Mouse (Mus musculus): Measurements from ENCODE around the gene Olfr160. TPM values are rescaled to one million over a fixed set of nuclear protein-coding genes. Genes with fewer than 3 reads are reported as not detected.

The Olfr160 gene
- not detected in 2 replicates for polyA plus RNA-seq (2012)

- no peak for TF ChIP-seq GATA1 (IDR thresholded peaks at IDR 0.05; ENCODE audit: low read length)
Measured at GRCm38 (mm10) chr9:37716150-37716549, at the start of gene Olfr160. Olfr160 (minus strand) TSS chr9:37716250.

GRCm38 (mm10) chr9:37762541-37762940 lies 46.5 kb upstream of the Olfr160 start:
- no peak for TF ChIP-seq GATA1 (IDR thresholded peaks at IDR 0.05; ENCODE audit: low read length)

- no peak for TF ChIP-seq GATA1 (IDR thresholded peaks at IDR 0.05; ENCODE audit: low read length)
Measured at GRCm38 (mm10) chr9:37761728-37762127, 45.7 kb upstream of the Olfr160 start.

- no peak for TF ChIP-seq GATA1 (IDR thresholded peaks at IDR 0.05; ENCODE audit: low read length)
Measured at GRCm38 (mm10) chr9:37752006-37752405, 36.0 kb upstream of the Olfr160 start.

- no peak for TF ChIP-seq GATA1 (IDR thresholded peaks at IDR 0.05; ENCODE audit: low read length)
Measured at GRCm38 (mm10) chr9:37751467-37751866, 35.4 kb upstream of the Olfr160 start.

GRCm38 (mm10) chr9:37750319-37751075 lies 34.4 kb upstream of the Olfr160 start:
- TF ChIP-seq GATA1 (IDR thresholded peaks at IDR 0.05; ENCODE audit: low read length): no peak

- TF ChIP-seq GATA1 (IDR thresholded peaks at IDR 0.05; ENCODE audit: low read length): no peak
Measured at GRCm38 (mm10) chr9:37744806-37745205, 28.8 kb upstream of the Olfr160 start, which contains the start of gene Olfr874. Olfr874 (plus strand) TSS chr9:37745106.

GRCm38 (mm10) chr9:37734310-37734709 lies 18.3 kb upstream of the Olfr160 start:
- no peak for TF ChIP-seq GATA1 (IDR thresholded peaks at IDR 0.05; ENCODE audit: low read length)

GRCm38 (mm10) chr9:37689970-37690686 lies 25.9 kb downstream of the Olfr160 start:
- no peak for TF ChIP-seq GATA1 (IDR thresholded peaks at IDR 0.05; ENCODE audit: low read length)

GRCm38 (mm10) chr9:37687941-37688303 lies 28.1 kb downstream of the Olfr160 start:
- no peak for TF ChIP-seq GATA1 (IDR thresholded peaks at IDR 0.05; ENCODE audit: low read length)

- no peak for TF ChIP-seq GATA1 (IDR thresholded peaks at IDR 0.05; ENCODE audit: low read length)
Measured at GRCm38 (mm10) chr9:37687288-37687940, 28.6 kb downstream of the Olfr160 start.

- TF ChIP-seq GATA1 (IDR thresholded peaks at IDR 0.05; ENCODE audit: low read length): no peak
Measured at GRCm38 (mm10) chr9:37681123-37681522, 34.9 kb downstream of the Olfr160 start.

- no peak for TF ChIP-seq GATA1 (IDR thresholded peaks at IDR 0.05; ENCODE audit: low read length)
Measured at GRCm38 (mm10) chr9:37675287-37675686, 40.8 kb downstream of the Olfr160 start.

- TF ChIP-seq GATA1 (IDR thresholded peaks at IDR 0.05; ENCODE audit: low read length): no peak
Measured at GRCm38 (mm10) chr9:37670261-37670660, 45.8 kb downstream of the Olfr160 start.

- TF ChIP-seq GATA1 (IDR thresholded peaks at IDR 0.05; ENCODE audit: low read length): no peak
Measured at GRCm38 (mm10) chr9:37669678-37670077, 46.4 kb downstream of the Olfr160 start.

GRCm38 (mm10) chr9:37669115-37669514 lies 46.9 kb downstream of the Olfr160 start, which contains the start of gene Panx3:
Panx3 (minus strand) TSS chr9:37669235.
- no peak for TF ChIP-seq GATA1 (IDR thresholded peaks at IDR 0.05; ENCODE audit: low read length)
